Mouse (Mus musculus) hindbrain, embryonic 12.5 days (tissue): ENCODE data around the gene Zfp638. TPM values are rescaled to one million over a fixed set of nuclear protein-coding genes. Genes with fewer than 3 reads are reported as not detected.
"Not testable (repeated sequence)": the region's sequence is repeated elsewhere in the genome, so short reads cannot be mapped to it uniquely, and the experiment has no call there.

Source experiments
- ATAC-seq: fragments of 200-750 bp; cut with Nextera tagmentation; 2 replicates; pipeline ENCODE4 v1.8.0; 2017; ENCODE audit warnings: moderate TSS enrichment; ENCODE audit not compliant: low FRiP score
- H3K27ac ChIP-seq: fragments of 300-500 bp; sonication (generic); 2 replicates; pipeline ENCODE4 v1.5.1; 2016; ENCODE audit warnings: mild to moderate bottlenecking
- H3K27me3 ChIP-seq: fragments of 300-500 bp; sonication (generic); 2 replicates; pipeline ENCODE4 v1.6.1; 2016; ENCODE audit warnings: mild to moderate bottlenecking
- H3K36me3 ChIP-seq: fragments of 300-500 bp; sonication (generic); 2 replicates; pipeline ENCODE4 v1.6.1; 2016; ENCODE audit warnings: mild to moderate bottlenecking
- H3K4me1 ChIP-seq: fragments of 300-500 bp; sonication (generic); 2 replicates; pipeline ENCODE4 v1.6.1; 2016
- H3K4me2 ChIP-seq: fragments of 300-500 bp; sonication (generic); replicated peaks from 2 replicates; pipeline ENCODE4 v1.6.1; 2016; ENCODE audit warnings: mild to moderate bottlenecking
- H3K4me3 ChIP-seq: fragments of 300-500 bp; sonication (generic); 2 replicates; pipeline ENCODE4 v1.5.1; 2016; ENCODE audit warnings: mild to moderate bottlenecking
- H3K9ac ChIP-seq: fragments of 300-500 bp; sonication (generic); 2 replicates; pipeline ENCODE4 v1.6.1; 2016; ENCODE audit warnings: mild to moderate bottlenecking, moderate library complexity
- H3K9me3 ChIP-seq: fragments of 300-500 bp; sonication (generic); replicated peaks from 2 replicates; pipeline ENCODE4 v1.6.1; 2016; ENCODE audit warnings: mild to moderate bottlenecking
- WGBS: fragments of 180-500 bp; shearing (Covaris S2); methylation state at CpG from one replicate; pipeline ENCODE4 v1.1.7; 2016; 5-methylcytosine and 5-hydroxymethylcytosine counted together
- polyA plus RNA-seq: library from polyadenylated mRNA; unstranded; fragments of >200 nt; fragmentation: Nextera tagmentation; extraction: Ambion mirVana; gene quantifications from 2 replicates; pipeline ENCODE4 v1.2.1, GENCODE M21; 2016

Gene Zfp638
- polyA plus RNA-seq, 1 experiment from 2014 or later, result 104 TPM

GRCm38 (mm10) chr6:84018906-84019550, 152.1 kb downstream of the Zfp638 start:
- no peak for ATAC-seq
- WGBS, result 4% methylated on average over 28 of the region's 28 CpGs

GRCm38 (mm10) chr6:84020002-84020401, 153.1 kb downstream of the Zfp638 start:
- Histone ChIP-seq H3K36me3 (no peaks in the 10 kb centered on the region), H3K9me3 (no peaks in the 10 kb centered on the region), H3K4me3 (no peak overlapping the region), H3K27me3 (peaks cover 23% of the 10 kb centered on the region), H3K4me1 (peaks cover 10% of the 10 kb centered on the region), H3K9ac (no peak overlapping the region), H3K4me2 (no peak overlapping the region), H3K27ac (no peak overlapping the region)
- no peak for ATAC-seq
- WGBS, result 86% methylated on average over 4 of the region's 4 CpGs

More at GRCm38 (mm10) chr6:84018906-84019550, 152.1 kb downstream of the Zfp638 start:
- Histone ChIP-seq H3K9me3 (no peaks in the 10 kb centered on the region), H3K4me3 (peak overlapping the region; percentile 30), H3K27me3 (peaks cover 23% of the 10 kb centered on the region), H3K9ac (peak overlapping the region; percentile 44), H3K4me1 (peaks cover 10% of the 10 kb centered on the region), H3K4me2 (peak overlapping the region; percentile 65), H3K27ac (no peak overlapping the region), H3K36me3 (no peaks in the 10 kb centered on the region)

- 77% methylated on average over 3 of the region's 3 CpGs for WGBS
- H3K9me3 ChIP-seq, result no peaks in the 10 kb centered on the region
- no peak overlapping the region for H3K4me3 ChIP-seq
- no peak overlapping the region for H3K9ac ChIP-seq
- H3K4me2 ChIP-seq, result no peak overlapping the region
- H3K27me3 ChIP-seq, result peaks cover 23% of the 10 kb centered on the region
- H3K27ac ChIP-seq, result no peak overlapping the region
- no peak for ATAC-seq
- peaks cover 10% of the 10 kb centered on the region for H3K4me1 ChIP-seq
- H3K36me3 ChIP-seq, result no peaks in the 10 kb centered on the region
These were observed 155.1 kb downstream of the Zfp638 start for GRCm38 (mm10) chr6:84021990-84022389.

- Histone ChIP-seq H3K27me3 (no peaks in the 10 kb centered on the region; the same call in 1 of the 2 replicates), H3K4me3 (no peak overlapping the region), H3K9me3 (no peaks in the 10 kb centered on the region), H3K9ac (no peak overlapping the region), H3K27ac (no peak overlapping the region), H3K36me3 (no peaks in the 10 kb centered on the region), H3K4me2 (no peak overlapping the region), H3K4me1 (no peaks in the 10 kb centered on the region)
- WGBS, result 70% methylated on average over 3 of the region's 3 CpGs
- no peak for ATAC-seq
These were observed 158.7 kb downstream of the Zfp638 start for GRCm38 (mm10) chr6:84025636-84026035.

GRCm38 (mm10) chr6:84028791-84029190, 161.9 kb downstream of the Zfp638 start:
- no peaks in the 10 kb centered on the region for H3K4me1 ChIP-seq
- H3K4me3 ChIP-seq, result no peak overlapping the region
- no peaks in the 10 kb centered on the region for H3K36me3 ChIP-seq
- no peaks in the 10 kb centered on the region for H3K27me3 ChIP-seq
- no peak for ATAC-seq
- no peak overlapping the region for H3K9ac ChIP-seq
- no peak overlapping the region for H3K27ac ChIP-seq
- no peak overlapping the region for H3K4me2 ChIP-seq
- H3K9me3 ChIP-seq, result no peaks in the 10 kb centered on the region

GRCm38 (mm10) chr6:84029775-84030174, 162.9 kb downstream of the Zfp638 start:
- no peak overlapping the region for H3K27ac ChIP-seq
- H3K4me1 ChIP-seq, result no peaks in the 10 kb centered on the region
- H3K9ac ChIP-seq, result no peak overlapping the region
- H3K4me2 ChIP-seq, result no peak overlapping the region
- no peaks in the 10 kb centered on the region for H3K27me3 ChIP-seq
- H3K36me3 ChIP-seq, result no peaks in the 10 kb centered on the region
- ATAC-seq, result no peak
- H3K4me3 ChIP-seq, result no peak overlapping the region
- H3K9me3 ChIP-seq, result no peaks in the 10 kb centered on the region
- 90% methylated on average over 7 of the region's 7 CpGs for WGBS

GRCm38 (mm10) chr6:84032516-84032915, 165.6 kb downstream of the Zfp638 start:
- not testable (repeated sequence) for H3K4me2 ChIP-seq, H3K9me3 ChIP-seq, H3K36me3 ChIP-seq, ATAC-seq, H3K27me3 ChIP-seq, H3K27ac ChIP-seq, H3K4me1 ChIP-seq, H3K4me3 ChIP-seq, H3K9ac ChIP-seq
- 77% methylated on average over 5 of the region's 5 CpGs for WGBS

Other genes starting within 250 kb of the Zfp638 start
- gene Clec4f, start 210.9 kb upstream of the Zfp638 start, polyA plus RNA-seq, result not detected in 2 replicates
- not detected in 2 replicates for gene Cd207, start 189.3 kb upstream of the Zfp638 start, polyA plus RNA-seq
- gene Vax2, start 155.8 kb upstream of the Zfp638 start, polyA plus RNA-seq, result not detected in 2 replicates
- 0.23 TPM in 1 of 2 replicates, not detected in the other for gene Atp6v1b1, start 124.1 kb upstream of the Zfp638 start, polyA plus RNA-seq
- gene Ankrd53, start 104.5 kb upstream of the Zfp638 start, polyA plus RNA-seq, result 0.13 TPM in 1 of 2 replicates, not detected in the other
- 62.2 and 65.8 TPM in 2 replicates for gene Tex261, start 91.3 kb upstream of the Zfp638 start, polyA plus RNA-seq
- gene Nagk, start 72.1 kb upstream of the Zfp638 start, polyA plus RNA-seq, result 61.3 and 65.7 TPM in 2 replicates
- gene Paip2b, start 35.4 kb upstream of the Zfp638 start, polyA plus RNA-seq, result 20.7 and 27.9 TPM in 2 replicates
- gene Dysf, start 141.5 kb downstream of the Zfp638 start, polyA plus RNA-seq, result 4.9 and 7.5 TPM in 2 replicates